Mouse (Mus musculus) forebrain, postnatal 0 days (tissue): ENCODE measurements at regions not wholly inside any gene's neighbourhood (a gene's known extent, or its start where the extent isn't known, plus 50 kb on each side); places are given as distances from the start of the nearest gene placed in this dataset.

Experiments used
- ATAC-seq: fragments of 200-750 bp; cut with Nextera tagmentation; 2 replicates; pipeline ENCODE4 v1.8.0; 2017; ENCODE audit warnings: mild to moderate bottlenecking, moderate library complexity
- DNase-seq: peaks from one replicate; pipeline ENCODE4 v3.0.0-alpha.2; 2015
- H3K27ac ChIP-seq: fragments of 300-500 bp; sonication (generic); 2 replicates; pipeline ENCODE4 v1.5.1; 2014; ENCODE audit warnings: low read depth, mild to moderate bottlenecking, antibody characterized with exemption, low read length, moderate library complexity, mixed read lengths
- H3K27me3 ChIP-seq: fragments of 300-500 bp; sonication (generic); 2 replicates; pipeline ENCODE4 v1.6.1; 2014; ENCODE audit warnings: mild to moderate bottlenecking, low read length, mixed read lengths; ENCODE audit not compliant: insufficient read depth
- H3K36me3 ChIP-seq: fragments of 300-500 bp; sonication (generic); 2 replicates; pipeline ENCODE4 v1.6.1; 2014; ENCODE audit warnings: mild to moderate bottlenecking, moderate library complexity; ENCODE audit not compliant: insufficient read depth
- H3K4me1 ChIP-seq: fragments of 300-500 bp; sonication (generic); 2 replicates; pipeline ENCODE4 v1.6.1; 2014; ENCODE audit warnings: antibody characterized with exemption; ENCODE audit not compliant: insufficient read depth
- H3K4me2 ChIP-seq: fragments of 300-500 bp; sonication (generic); 2 replicates; pipeline ENCODE4 v1.6.1; 2014; ENCODE audit warnings: low read depth, mild to moderate bottlenecking, moderate library complexity
- H3K4me3 ChIP-seq: fragments of 300-500 bp; sonication (generic); 2 replicates; pipeline ENCODE4 v1.5.1; 2014; ENCODE audit warnings: low read depth, low read length, mixed read lengths
- H3K9ac ChIP-seq: fragments of 300-500 bp; sonication (generic); 2 replicates; pipeline ENCODE4 v1.6.1; 2014; ENCODE audit warnings: mild to moderate bottlenecking
- H3K9me3 ChIP-seq: fragments of 300-500 bp; sonication (generic); 2 replicates; pipeline ENCODE4 v1.6.1; 2016; ENCODE audit warnings: low read length
- CTCF ChIP-seq: sonication (generic); IDR thresholded peaks from 2 replicates; pipeline ENCODE4 v1.5.1; 2016; ENCODE audit warnings: antibody characterized with exemption, control low read depth, low read depth
- WGBS: fragments of 180-500 bp; shearing (Covaris S2); extraction: QIAGEN DNeasy Blood & Tissue Kit; methylation state at CpG from one replicate; pipeline ENCODE4 v1.1.7; 2014; 5-methylcytosine and 5-hydroxymethylcytosine counted together

- Histone ChIP-seq H3K9ac (no peak overlapping the region), H3K27ac (no peak overlapping the region), H3K4me1 (0 out of 2 replicates have a peak, but pooled peaks cover 4% of the 10 kb centered on the region), H3K4me3 (no peak overlapping the region), H3K36me3 (no peaks in the 10 kb centered on the region), H3K9me3 (no peaks in the 10 kb centered on the region), H3K4me2 (no peak overlapping the region; the same call in 1 of the 2 replicates), H3K27me3 (peaks cover 3% of the 10 kb centered on the region; the same call in 1 of the 2 replicates)
- 12% methylated on average over 8 of the region's 8 CpGs for WGBS
- ATAC-seq: peak; percentile 16; the same call in 1 of the 2 replicates
- no peak for TF ChIP-seq CTCF
- DNase-seq: peak; percentile 44
Measured at GRCm38 (mm10) chr16:64166676-64167407, 302.9 kb upstream of the Epha3 start.

- DNase-seq: peak; percentile 45
- peaks cover 3% of the 10 kb centered on the region; the same call in 1 of the 2 replicates for H3K27me3 ChIP-seq
Measured at GRCm38 (mm10) chr16:64166036-64166435, 302.1 kb upstream of the Epha3 start.

GRCm38 (mm10) chr16:64145687-64146535 is 281.9 kb upstream of the Epha3 start:
- WGBS: 90% methylated on average over 14 of the region's 14 CpGs

More at GRCm38 (mm10) chr16:64166036-64166435, 302.1 kb upstream of the Epha3 start:
- TF ChIP-seq CTCF: no peak
- H3K9me3 ChIP-seq: no peaks in the 10 kb centered on the region
- WGBS: 50% methylated on average over 2 of the region's 2 CpGs
- H3K9ac ChIP-seq: no peak overlapping the region
- H3K36me3 ChIP-seq: no peaks in the 10 kb centered on the region
- no peak overlapping the region for H3K4me3 ChIP-seq
- ATAC-seq: no peak
- H3K4me2 ChIP-seq: no peak overlapping the region
- no peak overlapping the region for H3K27ac ChIP-seq
- 0 out of 2 replicates have a peak, but pooled peaks cover 4% of the 10 kb centered on the region for H3K4me1 ChIP-seq

More at GRCm38 (mm10) chr16:64145687-64146535, 281.9 kb upstream of the Epha3 start:
- DNase-seq (no peak), ATAC-seq (no peak)
- H3K4me1 ChIP-seq: no peaks in the 10 kb centered on the region
- H3K9me3 ChIP-seq: no peaks in the 10 kb centered on the region
- no peak overlapping the region for H3K9ac ChIP-seq
- TF ChIP-seq CTCF: no peak
- H3K4me3 ChIP-seq: no peak overlapping the region
- H3K4me2 ChIP-seq: no peak overlapping the region
- no peak overlapping the region for H3K27ac ChIP-seq
- H3K27me3 ChIP-seq: no peaks in the 10 kb centered on the region
- no peaks in the 10 kb centered on the region for H3K36me3 ChIP-seq
